Mouse (Mus musculus) natural killer cell, adult 2 months (primary cell): ENCODE measurements around the gene Ceacam9.
"Not testable (repeated sequence)": the region's sequence is repeated elsewhere in the genome, so short reads cannot be mapped to it uniquely, and the experiment has no call there.

Source experiments
- DNase-seq, 2 experiments: peaks; one replicate each; pipeline ENCODE4 v3.0.0; 2022; ENCODE audit warnings: low spot score in 2 of 2

Ceacam9 gene

DNA sequence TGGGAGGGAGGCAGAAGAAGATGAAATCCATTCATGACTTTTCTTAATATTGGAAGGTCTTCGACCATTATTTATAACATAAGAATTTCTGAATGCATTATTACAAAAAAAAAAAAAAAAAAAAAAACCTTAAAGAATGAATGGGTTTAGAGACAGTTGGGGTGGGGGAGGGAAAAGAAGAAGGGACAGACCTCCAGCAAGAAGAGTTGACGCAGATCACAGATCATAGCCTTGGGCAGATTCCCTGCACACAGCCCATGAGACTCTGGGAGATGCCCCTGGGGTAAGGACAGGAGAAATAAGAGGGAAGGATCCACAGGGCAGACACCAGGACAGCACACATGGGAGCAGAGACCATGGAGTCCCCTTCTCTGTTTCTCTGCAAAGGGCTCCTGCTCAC, at the start of gene Ceacam9:
Gene Ceacam9, plus strand, starts transcription at position 301 of the 400 bp plus-strand sequence.
- DNase-seq = no peak

DNA sequence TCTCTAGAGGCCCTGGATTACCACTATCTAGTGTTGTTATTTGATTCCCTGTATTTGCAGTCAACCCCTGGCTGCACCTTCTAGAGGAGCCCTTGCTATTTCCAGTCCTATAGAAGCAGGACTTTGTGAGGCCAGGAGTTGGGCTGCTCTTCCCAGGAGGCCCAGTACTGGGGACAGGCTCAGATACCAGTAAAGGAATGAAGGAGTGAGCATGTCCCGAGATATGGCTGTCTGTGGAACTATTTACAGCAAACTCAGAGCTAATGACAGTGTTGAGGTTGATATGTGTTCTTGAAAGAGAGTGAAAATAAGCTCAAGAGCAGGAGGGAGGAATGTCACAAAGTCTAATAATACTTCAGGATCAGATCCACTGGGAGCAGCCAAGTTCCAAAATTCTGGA, 47.9 kb upstream of the Ceacam9 start:
- no peak for DNase-seq

DNA sequence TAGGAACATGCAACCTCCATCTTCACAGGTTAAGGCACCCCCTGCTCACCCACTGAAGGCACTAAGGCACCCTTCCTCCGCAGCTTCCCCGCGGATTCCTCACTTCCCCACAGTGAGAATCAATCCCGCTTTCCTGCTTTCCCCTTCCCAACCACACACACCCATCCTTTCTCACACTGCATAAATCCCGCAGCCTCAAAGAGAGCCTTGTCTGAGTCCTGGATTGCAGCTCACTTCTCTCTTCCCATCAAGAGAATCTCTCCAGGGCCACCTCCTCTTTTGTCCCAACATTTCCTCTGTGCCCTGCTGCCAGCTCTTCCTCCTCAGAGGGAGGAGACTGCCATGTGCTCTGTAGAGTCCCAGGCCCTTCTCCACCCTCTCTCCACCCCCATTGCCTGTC, 47.0 kb upstream of the Ceacam9 start:
- not testable (repeated sequence) for DNase-seq

DNA sequence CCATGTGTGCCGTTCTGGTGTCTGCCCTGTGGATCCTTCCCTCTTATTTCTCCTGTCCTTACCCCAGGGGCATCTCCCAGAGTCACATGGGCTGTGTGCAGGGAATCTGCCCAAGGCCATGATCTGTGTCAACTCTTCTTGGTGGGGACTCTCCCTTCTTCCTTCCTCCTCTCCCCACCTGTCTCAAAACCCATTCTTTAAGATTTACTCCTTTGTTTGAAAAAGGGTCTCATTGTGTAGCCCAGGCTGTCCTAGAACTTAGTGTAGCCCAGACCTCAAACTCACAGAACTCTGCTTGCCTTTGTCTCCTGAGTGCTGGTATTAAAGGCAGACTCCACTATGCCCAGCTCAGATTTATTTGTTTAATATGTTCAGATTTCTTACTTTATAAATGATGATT, 46.1 kb upstream of the Ceacam9 start, which contains the start of gene Ceacam15:
Gene Ceacam15, minus strand, starts transcription at position 101 of the 400 bp plus-strand sequence.
- DNase-seq = no peak

DNA sequence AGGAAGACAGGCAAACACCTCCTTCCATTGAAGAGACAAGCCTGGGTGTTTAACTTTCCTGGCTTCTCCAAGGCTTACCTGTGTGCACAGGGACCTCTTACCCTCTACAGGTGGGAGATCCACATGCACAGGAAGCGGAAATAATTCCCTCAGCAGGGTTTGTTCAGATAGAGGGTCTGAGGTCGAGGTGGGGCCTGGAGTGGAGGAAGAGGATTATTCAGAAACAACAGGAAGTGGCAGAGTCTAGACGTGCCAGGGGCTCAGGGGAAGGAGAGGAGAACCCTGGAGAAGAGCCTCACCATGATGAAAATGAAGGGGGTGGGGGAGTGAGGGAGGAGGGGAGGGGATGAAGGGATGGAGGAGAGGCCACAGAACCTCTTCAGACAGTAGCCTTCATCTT, 41.5 kb upstream of the Ceacam9 start:
- DNase-seq = peak in 1 of 2 experiments; percentile 23

DNA sequence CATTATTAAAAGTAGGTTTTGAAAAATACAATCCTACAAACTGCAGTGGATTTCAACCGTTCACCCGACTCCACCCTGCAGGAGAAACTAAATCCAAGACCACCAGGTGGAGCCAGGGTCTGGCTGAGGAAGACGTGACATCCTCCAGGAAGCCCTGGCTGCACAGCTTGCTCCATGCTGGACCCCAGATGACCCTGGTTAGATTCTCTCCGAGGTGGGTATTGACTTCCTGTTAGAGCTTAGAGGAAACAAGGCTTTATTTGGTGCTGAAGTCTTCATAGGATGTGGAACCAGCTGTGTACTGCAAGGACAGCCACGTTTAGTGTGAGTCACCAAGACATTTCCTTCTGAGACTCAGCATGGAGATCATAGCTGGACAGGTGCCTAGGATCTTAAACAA, 32.5 kb upstream of the Ceacam9 start:
- DNase-seq = no peak

DNA sequence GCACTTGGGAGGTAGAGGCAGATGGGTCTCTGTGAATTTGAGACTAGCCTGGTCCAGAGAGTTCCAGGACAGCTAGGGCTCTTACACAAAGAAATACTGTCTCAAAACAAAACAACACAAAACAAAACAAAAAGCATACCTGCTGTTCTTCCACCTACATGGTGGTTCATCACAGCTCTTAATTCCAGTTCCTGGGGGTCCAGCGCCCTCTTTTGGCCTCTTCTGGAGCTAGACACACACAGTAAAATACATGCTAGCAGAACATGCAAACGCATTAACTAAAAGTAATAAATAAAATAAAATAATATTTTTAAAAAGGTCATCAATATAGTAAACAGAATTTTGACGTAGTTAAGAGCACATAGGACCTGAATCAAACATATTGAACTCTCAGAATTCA, 26.7 kb upstream of the Ceacam9 start:
- peak; percentile 25 to 36 for DNase-seq

DNA sequence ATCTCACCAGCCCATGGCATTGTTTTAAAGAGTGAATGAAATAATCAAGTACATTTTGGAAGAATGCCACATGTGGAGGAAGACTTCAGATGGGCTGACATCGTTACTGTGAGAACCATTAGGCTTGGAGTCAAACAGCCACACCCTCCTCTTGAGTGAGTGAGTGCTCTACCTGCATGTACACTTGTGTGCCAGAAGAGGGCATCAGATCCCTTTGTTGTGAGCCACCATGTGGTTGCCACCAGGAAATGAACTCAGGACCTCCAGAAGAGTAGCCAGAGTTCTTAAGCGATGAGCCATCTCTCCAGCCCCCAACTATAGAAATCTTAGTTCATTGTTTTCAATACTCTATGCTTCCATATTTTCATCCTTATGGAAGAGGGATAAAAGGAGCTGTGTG, 22.7 kb upstream of the Ceacam9 start:
- DNase-seq = peak in 1 of 2 experiments; percentile 10

DNA sequence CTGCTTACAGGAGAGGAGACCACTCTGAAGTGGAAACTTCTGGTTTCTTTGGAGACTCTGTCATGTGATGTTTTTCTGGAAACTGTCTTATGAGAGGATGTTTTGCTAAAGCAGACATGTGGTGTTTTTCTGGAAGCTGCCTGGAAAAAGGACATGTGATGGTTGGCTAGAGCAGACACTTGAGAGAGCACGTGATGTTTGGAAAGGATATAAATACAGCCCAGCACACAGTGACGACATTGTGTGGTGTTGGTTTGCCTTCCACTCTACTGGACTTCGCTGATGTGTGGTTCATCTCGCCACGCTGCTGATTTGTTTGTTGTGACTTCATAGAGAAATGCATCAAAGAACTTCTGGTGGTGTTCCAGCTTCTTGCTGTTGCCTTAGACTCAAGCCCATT, 21.1 kb upstream of the Ceacam9 start:
- DNase-seq = no peak

DNA sequence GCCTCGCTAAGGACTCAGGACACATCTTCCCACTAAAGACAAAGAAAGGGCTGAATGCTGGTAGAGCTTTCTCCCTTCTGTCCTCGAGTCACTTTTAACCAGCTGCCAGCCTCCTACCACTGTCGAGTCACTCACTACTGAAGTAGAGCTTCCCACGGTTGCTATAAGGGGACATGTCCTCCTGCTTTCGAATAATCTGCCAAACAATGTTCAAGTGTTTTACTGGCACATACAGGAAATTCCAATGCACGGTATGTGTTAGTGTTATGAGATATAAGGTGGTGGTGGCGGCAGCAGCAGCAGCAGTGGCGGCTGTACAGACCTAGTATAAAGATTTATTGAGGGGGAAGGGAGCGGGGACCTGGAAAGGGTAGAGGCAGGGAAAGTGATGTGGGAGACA, 15.3 kb upstream of the Ceacam9 start:
- no peak for DNase-seq

DNA sequence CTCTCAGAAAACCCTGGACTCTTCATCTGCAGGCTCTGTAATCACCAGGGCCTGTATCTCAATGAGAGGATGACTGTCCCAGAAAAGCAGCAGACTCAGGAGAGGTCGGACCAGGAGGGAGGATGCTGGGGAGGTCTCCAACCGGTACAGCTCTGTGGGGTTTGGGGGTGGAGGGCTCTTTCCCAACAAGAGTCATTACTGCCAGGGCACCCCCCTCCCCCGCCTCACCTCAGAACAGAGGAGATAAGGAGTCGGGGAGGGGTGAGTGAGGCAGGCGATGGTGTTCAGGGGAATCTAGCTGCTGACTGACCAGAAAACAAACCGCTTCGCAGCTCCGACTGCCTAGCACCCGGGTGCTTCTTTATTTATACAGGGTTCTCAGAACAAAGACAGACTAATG, 13.5 kb upstream of the Ceacam9 start:
- DNase-seq = no peak

DNA sequence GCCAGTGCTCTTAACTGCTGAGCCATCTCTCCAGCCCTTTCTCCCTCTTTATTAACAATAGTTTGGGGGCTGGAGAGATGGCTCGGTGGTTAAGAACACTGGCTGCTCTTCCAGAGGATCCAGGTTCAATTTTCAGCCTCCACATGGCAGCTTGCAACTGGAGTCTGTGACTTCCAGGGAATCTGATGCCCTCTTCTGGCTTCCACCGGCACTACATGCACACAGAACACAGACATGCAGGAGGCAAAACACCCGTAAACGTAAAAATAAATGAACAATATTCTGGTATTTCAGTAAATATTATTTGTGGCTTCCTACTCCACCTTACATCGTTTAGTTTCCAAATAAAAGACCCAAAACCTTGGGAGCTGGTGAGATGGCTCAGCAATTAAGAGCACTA, 11.1 kb upstream of the Ceacam9 start:
- no peak for DNase-seq

DNA sequence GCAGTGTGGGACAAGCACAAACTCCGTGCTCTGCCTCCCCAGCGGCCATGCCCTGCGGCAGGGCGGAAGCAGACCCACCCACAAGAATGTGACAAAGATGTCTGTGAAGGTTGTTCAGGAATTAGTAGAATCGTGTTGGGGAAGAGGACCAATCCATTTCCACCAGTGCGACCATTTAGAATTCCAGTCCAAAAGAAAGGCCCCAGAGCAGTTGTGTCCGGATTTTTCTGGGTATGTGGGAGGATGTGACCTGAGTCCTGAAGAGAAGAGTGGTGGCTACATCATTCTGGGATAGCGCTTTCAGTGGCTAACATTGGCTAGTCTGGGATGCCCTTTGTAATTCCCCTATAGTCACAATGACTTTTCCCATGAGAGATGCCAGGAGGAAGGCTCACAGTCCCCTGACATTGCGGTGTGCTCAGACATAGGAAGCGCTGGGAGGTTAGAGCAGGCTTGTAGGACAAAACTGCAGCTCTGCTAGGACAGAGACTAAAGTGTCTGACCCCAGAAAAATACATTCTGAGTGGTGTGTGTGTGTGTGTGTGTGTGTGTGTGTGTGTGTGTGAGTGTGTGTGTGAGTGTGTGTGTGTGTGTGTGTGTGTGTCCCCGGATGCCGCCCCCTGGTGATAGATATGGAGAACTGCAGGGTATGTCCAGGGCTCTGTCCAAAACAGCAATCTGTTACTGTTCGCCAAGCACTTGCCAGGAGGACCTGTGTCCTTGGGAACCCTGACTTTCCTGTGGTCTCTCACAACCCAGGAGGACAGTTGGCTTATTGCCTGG, 8.9 kb upstream of the Ceacam9 start:
- no peak for DNase-seq

DNA sequence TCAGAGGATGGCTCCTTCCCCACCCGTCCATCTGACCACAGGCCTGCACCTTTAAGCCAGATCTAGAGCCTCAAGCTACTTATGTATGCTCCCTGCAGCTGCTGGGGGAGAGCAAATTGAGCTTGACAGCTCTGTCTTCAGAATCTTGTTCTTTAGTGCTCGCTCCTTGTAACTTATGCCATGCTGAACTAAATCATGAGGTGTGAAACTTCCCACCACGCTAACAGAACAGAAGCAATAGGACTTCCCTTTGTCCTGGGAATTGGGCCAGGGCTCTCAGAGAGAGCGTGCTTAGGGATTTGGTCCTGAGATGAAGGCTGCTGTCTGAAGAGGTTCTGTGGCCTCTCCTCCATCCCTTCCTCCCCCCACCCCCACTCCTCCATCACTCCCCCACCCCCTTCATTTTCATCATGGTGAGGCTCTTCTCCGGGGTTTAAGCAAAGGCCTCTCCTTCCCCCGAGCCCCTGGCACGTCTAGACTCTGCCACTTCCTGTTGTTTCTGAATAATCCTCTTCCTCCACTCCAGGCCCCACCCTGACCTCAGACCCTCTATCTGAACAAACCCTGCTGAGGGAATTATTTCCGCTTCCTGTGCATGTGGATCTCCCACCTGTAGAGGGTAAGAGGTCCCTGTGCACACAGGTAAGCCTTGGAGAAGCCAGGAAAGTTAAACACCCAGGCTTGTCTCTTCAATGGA, 5.1 kb upstream of the Ceacam9 start:
- not testable (repeated sequence) for DNase-seq

DNA sequence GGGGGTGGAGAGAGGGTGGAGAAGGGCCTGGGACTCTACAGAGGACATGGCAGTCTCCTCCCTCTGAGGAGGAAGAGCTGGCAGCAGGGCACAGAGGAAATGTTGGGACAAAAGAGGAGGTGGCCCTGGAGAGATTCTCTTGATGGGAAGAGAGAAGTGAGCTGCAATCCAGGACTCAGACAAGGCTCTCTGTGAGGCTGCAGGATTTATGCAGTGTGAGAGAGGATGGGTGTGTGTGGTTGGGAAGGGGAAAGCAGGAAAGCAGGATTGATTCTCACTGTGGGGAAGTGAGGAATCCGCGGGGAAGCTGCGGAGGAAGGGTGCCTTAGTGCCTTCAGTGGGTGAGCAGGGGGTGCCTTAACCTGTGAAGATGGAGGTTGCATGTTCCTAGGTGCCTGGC, 761 bp downstream of the Ceacam9 start:
- DNase-seq = not testable (repeated sequence)

DNA sequence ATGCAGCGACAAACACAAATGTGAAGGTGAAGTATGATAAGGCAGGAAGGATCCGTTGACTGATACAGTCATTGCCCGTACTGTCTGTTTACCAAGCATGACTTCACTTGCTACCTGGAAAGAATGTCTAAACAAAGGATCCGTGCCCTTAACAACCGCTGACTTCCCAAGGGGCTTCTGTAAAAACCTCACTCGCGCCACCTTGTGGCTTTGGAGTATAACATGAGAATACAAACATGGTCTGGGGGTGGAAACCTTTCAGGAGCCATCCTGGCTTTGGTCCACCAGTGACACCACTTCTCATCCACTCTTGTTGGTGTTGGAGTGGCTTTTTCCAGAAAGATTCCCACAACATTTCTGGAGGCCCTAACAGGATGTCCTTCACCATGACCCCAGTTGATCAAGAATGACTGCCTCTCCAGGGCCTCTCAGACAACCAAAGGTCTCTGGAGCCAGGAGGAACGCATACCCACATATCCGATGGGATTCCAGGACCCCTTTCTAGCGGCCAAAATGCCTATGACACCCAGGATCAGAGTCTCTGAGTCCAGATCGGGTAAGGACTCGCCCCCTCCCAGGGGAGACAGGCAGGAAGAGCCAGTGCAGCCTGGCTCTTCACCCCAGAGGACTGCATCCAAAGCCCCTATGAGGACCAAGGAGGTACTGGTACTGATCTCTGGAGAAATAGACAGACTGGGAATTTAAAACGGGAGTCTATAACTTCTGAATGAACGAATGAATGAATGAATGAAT, 7.0 kb downstream of the Ceacam9 start:
- DNase-seq = peak; percentile 36 to 71

DNA sequence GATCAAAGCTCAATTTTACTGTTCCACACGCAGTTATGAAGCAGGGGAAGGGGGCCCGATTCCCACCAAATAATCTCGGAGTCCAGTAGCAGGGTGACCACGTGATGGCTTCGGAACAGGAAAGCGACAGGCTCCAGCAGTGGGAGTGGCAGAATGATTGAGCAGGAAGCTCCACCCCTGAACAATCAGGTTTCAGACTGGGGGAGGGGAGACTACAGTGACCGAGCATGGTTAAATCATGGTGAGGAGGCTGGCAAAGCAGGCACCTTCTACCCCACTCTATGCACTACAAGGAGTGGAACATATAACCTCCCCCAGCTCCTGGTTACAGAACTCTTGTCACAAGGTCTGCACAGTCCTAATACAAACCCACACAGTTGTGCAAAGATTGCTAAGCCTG, 7.8 kb downstream of the Ceacam9 start:
- DNase-seq = not testable (repeated sequence)

DNA sequence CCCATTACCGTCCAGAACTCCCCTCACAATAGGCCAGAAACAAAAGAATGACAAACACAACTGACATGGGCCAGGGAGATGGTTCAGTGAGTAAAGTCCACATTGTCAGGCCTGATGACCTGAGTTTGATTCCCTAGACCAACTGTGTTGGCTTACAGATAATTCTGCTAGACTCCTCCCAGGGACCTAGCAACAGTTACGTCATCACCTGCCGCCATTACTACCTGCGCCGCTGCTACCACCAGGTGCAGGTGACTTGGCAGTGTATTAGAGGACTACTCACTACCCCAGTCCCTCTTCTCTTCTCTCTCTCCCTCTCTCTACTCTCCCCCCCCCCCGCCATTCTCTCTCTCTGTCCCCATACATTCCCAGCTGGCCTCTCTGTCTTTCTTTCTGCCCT, 9.1 kb downstream of the Ceacam9 start:
- DNase-seq = no peak

DNA sequence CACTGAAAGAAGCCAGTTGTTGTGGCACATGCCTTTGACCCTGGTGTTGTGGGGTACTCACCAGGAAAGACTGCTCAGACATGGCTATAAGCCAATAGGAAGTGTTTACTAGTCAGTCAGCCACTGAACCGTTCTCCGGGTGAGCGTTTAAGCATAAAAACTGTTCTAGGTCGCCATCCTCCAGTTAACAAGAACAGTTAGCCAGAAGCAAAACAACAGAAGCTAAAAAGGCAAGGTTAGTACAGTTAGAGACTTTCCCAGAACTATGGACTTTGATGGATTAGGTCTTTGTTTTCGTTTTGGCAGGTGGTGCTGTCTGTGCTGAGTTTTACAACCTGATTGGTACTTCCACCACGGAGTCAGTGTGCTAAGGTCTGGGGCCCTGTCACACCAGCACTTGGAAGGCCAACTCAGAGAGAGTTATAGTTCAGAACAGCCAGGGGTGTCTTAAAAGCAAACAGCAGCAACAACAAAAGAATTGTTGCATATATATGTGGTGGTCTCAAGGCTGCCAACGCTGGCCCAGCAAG, 10.2 kb downstream of the Ceacam9 start:
- DNase-seq = no peak

DNA sequence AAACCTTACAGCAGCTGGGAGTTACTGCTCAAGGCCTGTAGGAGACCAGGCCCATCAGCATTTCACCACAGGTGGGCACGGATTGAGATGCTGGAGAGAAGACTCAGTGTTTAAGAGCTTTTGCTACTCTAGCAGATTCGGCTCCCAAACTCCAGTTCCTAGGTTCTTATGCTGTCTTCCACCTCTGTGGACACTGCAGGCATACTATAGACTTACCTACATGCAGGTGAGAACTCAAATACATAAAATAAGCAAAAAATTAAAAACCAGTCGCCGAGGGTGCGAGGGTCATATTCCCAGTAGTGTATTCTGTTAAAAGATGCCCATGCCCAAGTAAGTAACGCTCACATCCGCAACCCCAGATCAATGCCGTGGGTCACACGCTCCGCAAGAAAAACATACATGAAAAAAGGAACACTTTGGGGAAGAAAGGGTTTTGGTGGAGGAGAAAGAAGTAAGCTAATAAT, 15.9 kb downstream of the Ceacam9 start:
- no peak for DNase-seq

DNA sequence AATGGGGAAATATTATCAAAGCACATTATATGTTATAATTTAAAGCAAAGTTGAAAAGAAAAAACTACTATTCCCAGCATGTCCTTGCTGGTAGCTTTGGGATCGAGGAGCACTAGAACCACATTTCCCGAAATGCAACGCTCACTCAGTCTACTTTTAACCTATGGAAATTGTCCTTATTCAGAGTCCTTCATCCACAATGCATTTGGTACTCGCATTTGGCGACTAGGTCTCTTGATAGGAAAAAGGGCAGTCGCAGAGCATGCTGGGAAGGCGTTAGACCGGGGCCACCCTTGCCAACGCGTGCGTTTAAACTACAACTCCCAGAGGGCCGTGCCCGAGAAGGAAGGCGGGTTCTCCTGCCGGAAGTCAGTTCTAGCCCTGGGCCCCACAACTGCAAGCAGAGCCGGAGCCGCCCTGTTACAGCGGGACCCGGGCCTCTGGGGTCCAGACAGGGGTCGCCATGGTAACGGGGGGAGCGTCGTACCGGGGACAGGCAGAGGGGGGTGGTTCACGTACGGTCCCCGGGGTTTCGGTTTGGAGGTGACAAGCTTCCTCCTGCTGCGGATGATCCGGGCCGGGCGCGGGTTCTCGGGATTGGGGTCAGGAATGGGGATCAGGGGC, 16.5 kb downstream of the Ceacam9 start, which contains the start of gene Ap2s1:
Gene Ap2s1, plus strand, starts transcription at position 338 of the 624 bp plus-strand sequence.
- peak; percentile 88 to 92 for DNase-seq
